Mouse (Mus musculus): ENCODE data around the gene Pstpip1. TPM values are rescaled to one million over a fixed set of nuclear protein-coding genes. Genes with fewer than 3 reads are reported as not detected.
A peak's percentile ranks its signal among the peaks of the same experiment; 100 is the strongest.

The Pstpip1 gene
- polyA plus RNA-seq, 1 experiment from 2014 or later = 0.96 TPM

- H3K4me2 ChIP-seq (replicated peaks) = no peak overlapping the region
- WGBS = 59% methylated on average over 7 of the region's 7 CpGs
- no peaks in the 10 kb centered on the region for H3K9me3 ChIP-seq
- H3K27me3 ChIP-seq = no peaks in the 10 kb centered on the region
- ATAC-seq = peak; percentile 53
- peaks cover 44% of the 10 kb centered on the region for H3K36me3 ChIP-seq
- H3K27ac ChIP-seq = peak overlapping the region; percentile 42
- H3K9ac ChIP-seq (replicated peaks) = no peak overlapping the region
- H3K4me3 ChIP-seq (replicated peaks) = no peak overlapping the region
- H3K4me1 ChIP-seq (replicated peaks) = peaks cover 16% of the 10 kb centered on the region
Observed at GRCm38 (mm10) chr9:56075901-56076620, 13.7 kb upstream of the Pstpip1 start.

- Histone ChIP-seq H3K36me3 (peaks cover 27% of the 10 kb centered on the region), H3K9me3 (no peaks in the 10 kb centered on the region), H3K27me3 (no peaks in the 10 kb centered on the region), H3K27ac (no peak overlapping the region), H3K4me2 (replicated peaks) (no peak overlapping the region), H3K9ac (replicated peaks) (no peak overlapping the region), H3K4me1 (replicated peaks) (peaks cover 16% of the 10 kb centered on the region), H3K4me3 (replicated peaks) (no peak overlapping the region)
- no peak for ATAC-seq
- WGBS = 89% methylated on average over 5 of the region's 5 CpGs
Observed at GRCm38 (mm10) chr9:56079587-56079986, 10.2 kb upstream of the Pstpip1 start.

GRCm38 (mm10) chr9:56086524-56086923 lies 3.2 kb upstream of the Pstpip1 start:
- no peaks in the 10 kb centered on the region for H3K9me3 ChIP-seq
- H3K4me1 ChIP-seq (replicated peaks) = peaks cover 13% of the 10 kb centered on the region
- H3K36me3 ChIP-seq = peaks cover 4% of the 10 kb centered on the region; the same call in 1 of the 2 replicates
- WGBS = 86% methylated on average over 5 of the region's 5 CpGs
- H3K27me3 ChIP-seq = no peaks in the 10 kb centered on the region
- H3K27ac ChIP-seq = no peak overlapping the region
- H3K9ac ChIP-seq (replicated peaks) = no peak overlapping the region
- no peak overlapping the region for H3K4me3 ChIP-seq (replicated peaks)
- no peak overlapping the region for H3K4me2 ChIP-seq (replicated peaks)
- no peak for ATAC-seq

- H3K4me2 ChIP-seq (replicated peaks) = no peak overlapping the region
- H3K4me3 ChIP-seq (replicated peaks) = no peak overlapping the region
- no peaks in the 10 kb centered on the region for H3K36me3 ChIP-seq
- ATAC-seq = peak; percentile 52
- H3K9me3 ChIP-seq = no peaks in the 10 kb centered on the region
- H3K4me1 ChIP-seq (replicated peaks) = peaks cover 13% of the 10 kb centered on the region
- no peak overlapping the region for H3K27ac ChIP-seq
- WGBS = 72% methylated on average over 5 of the region's 5 CpGs
- no peak overlapping the region for H3K9ac ChIP-seq (replicated peaks)
- H3K27me3 ChIP-seq = no peaks in the 10 kb centered on the region
Observed at GRCm38 (mm10) chr9:56090546-56091225, 924 bp downstream of the Pstpip1 start.

- H3K27ac ChIP-seq = no peak overlapping the region
- WGBS = 47% methylated on average over 2 of the region's 2 CpGs
- ATAC-seq = no peak
Observed at GRCm38 (mm10) chr9:56092102-56092501, 2.3 kb downstream of the Pstpip1 start.

GRCm38 (mm10) chr9:56097584-56098298 lies 8.0 kb downstream of the Pstpip1 start:
- Histone ChIP-seq H3K36me3 (no peaks in the 10 kb centered on the region), H3K9ac (replicated peaks) (no peak overlapping the region)
- 91% methylated on average over 4 of the region's 4 CpGs for WGBS

More at GRCm38 (mm10) chr9:56092102-56092501, 2.3 kb downstream of the Pstpip1 start:
- no peaks in the 10 kb centered on the region for H3K36me3 ChIP-seq
- no peak overlapping the region for H3K4me3 ChIP-seq (replicated peaks)
- H3K9me3 ChIP-seq = no peaks in the 10 kb centered on the region
- no peak overlapping the region for H3K4me2 ChIP-seq (replicated peaks)
- H3K9ac ChIP-seq (replicated peaks) = no peak overlapping the region
- H3K4me1 ChIP-seq (replicated peaks) = peaks cover 13% of the 10 kb centered on the region
- H3K27me3 ChIP-seq = no peaks in the 10 kb centered on the region

GRCm38 (mm10) chr9:56100041-56100522 lies 10.3 kb downstream of the Pstpip1 start:
- Histone ChIP-seq H3K4me1 (replicated peaks) (no peaks in the 10 kb centered on the region), H3K4me2 (replicated peaks) (no peak overlapping the region), H3K4me3 (replicated peaks) (no peak overlapping the region), H3K9ac (replicated peaks) (no peak overlapping the region), H3K27ac (no peak overlapping the region), H3K36me3 (no peaks in the 10 kb centered on the region), H3K9me3 (no peaks in the 10 kb centered on the region), H3K27me3 (no peaks in the 10 kb centered on the region)
- 88% methylated on average over 7 of the region's 7 CpGs for WGBS
- ATAC-seq = no peak

More at GRCm38 (mm10) chr9:56097584-56098298, 8.0 kb downstream of the Pstpip1 start:
- Histone ChIP-seq H3K4me2 (replicated peaks) (no peak overlapping the region), H3K27me3 (no peaks in the 10 kb centered on the region), H3K4me3 (replicated peaks) (no peak overlapping the region), H3K9me3 (no peaks in the 10 kb centered on the region), H3K27ac (no peak overlapping the region), H3K4me1 (replicated peaks) (no peaks in the 10 kb centered on the region)
- ATAC-seq = no peak

GRCm38 (mm10) chr9:56101022-56101421 lies 11.3 kb downstream of the Pstpip1 start:
- 71% methylated on average over 4 of the region's 4 CpGs for WGBS
- Histone ChIP-seq H3K4me3 (replicated peaks) (no peak overlapping the region), H3K4me2 (replicated peaks) (no peak overlapping the region), H3K9me3 (no peaks in the 10 kb centered on the region), H3K9ac (replicated peaks) (no peak overlapping the region), H3K36me3 (no peaks in the 10 kb centered on the region), H3K27me3 (no peaks in the 10 kb centered on the region), H3K4me1 (replicated peaks) (no peaks in the 10 kb centered on the region), H3K27ac (no peak overlapping the region)
- no peak for ATAC-seq

GRCm38 (mm10) chr9:56104921-56105320 lies 15.2 kb downstream of the Pstpip1 start:
- WGBS = 85% methylated on average over 7 of the region's 7 CpGs
- H3K4me1 ChIP-seq (replicated peaks) = no peaks in the 10 kb centered on the region
- no peaks in the 10 kb centered on the region for H3K27me3 ChIP-seq
- H3K9me3 ChIP-seq = no peaks in the 10 kb centered on the region
- no peak for ATAC-seq
- no peak overlapping the region for H3K9ac ChIP-seq (replicated peaks)
- H3K36me3 ChIP-seq = no peaks in the 10 kb centered on the region
- no peak overlapping the region for H3K4me3 ChIP-seq (replicated peaks)
- H3K4me2 ChIP-seq (replicated peaks) = no peak overlapping the region
- H3K27ac ChIP-seq = no peak overlapping the region

GRCm38 (mm10) chr9:56106274-56107072 lies 16.7 kb downstream of the Pstpip1 start:
- Histone ChIP-seq H3K4me1 (replicated peaks) (no peaks in the 10 kb centered on the region), H3K27ac (no peak overlapping the region), H3K9ac (replicated peaks) (no peak overlapping the region), H3K27me3 (no peaks in the 10 kb centered on the region), H3K4me2 (replicated peaks) (no peak overlapping the region), H3K9me3 (no peaks in the 10 kb centered on the region), H3K4me3 (replicated peaks) (no peak overlapping the region), H3K36me3 (no peaks in the 10 kb centered on the region)
- 67% methylated on average over 6 of the region's 6 CpGs for WGBS
- ATAC-seq = no peak

- H3K4me2 ChIP-seq (replicated peaks) = no peak overlapping the region
- H3K4me1 ChIP-seq (replicated peaks) = no peaks in the 10 kb centered on the region
- H3K27ac ChIP-seq = no peak overlapping the region
- WGBS = 76% methylated on average over 6 of the region's 6 CpGs
- no peak overlapping the region for H3K9ac ChIP-seq (replicated peaks)
- H3K9me3 ChIP-seq = no peaks in the 10 kb centered on the region
- no peaks in the 10 kb centered on the region for H3K36me3 ChIP-seq
- ATAC-seq = no peak
- no peaks in the 10 kb centered on the region for H3K27me3 ChIP-seq
- H3K4me3 ChIP-seq (replicated peaks) = no peak overlapping the region
Observed at GRCm38 (mm10) chr9:56107527-56107926, 17.8 kb downstream of the Pstpip1 start.

Measured in midbrain, embryonic 13.5 days (tissue).